ENCODE assay signal across 8 mouse cellular contexts in the genomic region with DNA sequence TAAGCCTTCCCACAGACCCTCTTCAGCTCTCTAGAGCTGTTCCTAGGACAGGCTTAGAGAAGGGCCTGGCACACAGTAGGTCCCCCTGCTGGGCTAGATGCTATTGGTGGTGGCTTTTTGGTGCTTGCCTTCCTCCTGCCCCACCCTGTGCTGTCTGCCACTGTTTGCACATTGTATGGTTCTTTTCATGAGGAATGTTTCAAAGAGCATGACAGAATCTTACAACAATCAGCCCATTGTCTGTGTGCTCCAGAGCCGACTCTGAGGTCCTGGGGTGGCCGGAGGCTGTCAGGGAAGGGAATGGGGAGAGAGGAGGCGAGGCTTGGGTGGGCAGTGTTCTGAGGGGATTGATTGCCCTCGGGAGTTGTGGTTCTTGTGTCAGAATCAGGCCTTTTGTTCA. TPM values are rescaled to one million over a fixed set of nuclear protein-coding genes. Genes with fewer than 3 reads are reported as not detected.
DNase-seq lines count a peak whose midpoint lies in the region; ATAC-seq lines count a peak whose summit lies in the region.
"Had no signal": no experiment of that assay in that cellular context is flagged by ENCODE, and none has a peak within 500 bp of the region (broad histone marks: within the 10 kb centered on the region; RNA-seq: fewer than 3 reads in every experiment).

No protein-coding gene starts in this region.

- H3K4me2 ChIP-seq in midbrain, embryonic 15.5 days: no peak overlapping the region
- no peak overlapping the region for H3K4me2 ChIP-seq in embryonic facial prominence, embryonic 14.5 days (ENCODE audit: low read depth, low read length)
- no peak overlapping the region for H3K4me2 ChIP-seq in midbrain, embryonic 11.5 days
- H3K4me2 ChIP-seq: liver, embryonic 13.5 days had no signal

- peaks cover 22% of the 10 kb centered on the region for H3K27me3 ChIP-seq in midbrain, embryonic 10.5 days (ENCODE audit: low read depth, poor library complexity, severe bottlenecking)
- no peaks in the 10 kb centered on the region for H3K27me3 ChIP-seq in midbrain, embryonic 15.5 days (replicated peaks)
- H3K27me3 ChIP-seq in embryonic facial prominence, embryonic 14.5 days (replicated peaks; ENCODE audit: control insufficient read depth, insufficient read depth, low read length): no peaks in the 10 kb centered on the region
- no peaks in the 10 kb centered on the region for H3K27me3 ChIP-seq in midbrain, embryonic 11.5 days (ENCODE audit: control insufficient read depth, insufficient read depth, low read length)
- H3K27me3 ChIP-seq: liver, embryonic 13.5 days had no signal

- peaks cover 31% of the 10 kb centered on the region for H3K4me1 ChIP-seq in midbrain, embryonic 10.5 days
- H3K4me1 ChIP-seq in midbrain, embryonic 15.5 days: peaks cover 3% of the 10 kb centered on the region; the same call in 1 of the 2 replicates
- peaks cover 5% of the 10 kb centered on the region; the same call in 1 of the 2 replicates for H3K4me1 ChIP-seq in embryonic facial prominence, embryonic 14.5 days (ENCODE audit: control insufficient read depth, insufficient read depth, low read length)
- H3K4me1 ChIP-seq in midbrain, embryonic 11.5 days (ENCODE audit: control insufficient read depth, insufficient read depth, low read length): peaks cover 10% of the 10 kb centered on the region

- no peak for ATAC-seq in midbrain, embryonic 15.5 days (replicated peaks)
- peak; percentile 60 for ATAC-seq in embryonic facial prominence, embryonic 14.5 days (ENCODE audit: low read depth)
- peak; percentile 64 for ATAC-seq in midbrain, embryonic 11.5 days (ENCODE audit: low FRiP score)

- 24% methylated on average over 4 of the region's 4 CpGs for WGBS in midbrain, embryonic 10.5 days
- 10% methylated on average over 4 of the region's 4 CpGs for WGBS in midbrain, embryonic 15.5 days
- 28% methylated on average over 4 of the region's 4 CpGs for WGBS in embryonic facial prominence, embryonic 14.5 days
- 17% methylated on average over 4 of the region's 4 CpGs for WGBS in midbrain, embryonic 11.5 days

- no peaks in the 10 kb centered on the region for H3K9me3 ChIP-seq in midbrain, embryonic 10.5 days (replicated peaks)
- H3K9me3 ChIP-seq in midbrain, embryonic 15.5 days: no peaks in the 10 kb centered on the region
- no peaks in the 10 kb centered on the region for H3K9me3 ChIP-seq in embryonic facial prominence, embryonic 14.5 days (ENCODE audit: control insufficient read depth, low read length)
- no peaks in the 10 kb centered on the region for H3K9me3 ChIP-seq in midbrain, embryonic 11.5 days (ENCODE audit: control insufficient read depth, low read length)
- H3K9me3 ChIP-seq: liver, embryonic 13.5 days had no signal

- H3K4me3 ChIP-seq in midbrain, embryonic 10.5 days: no peak overlapping the region
- H3K4me3 ChIP-seq in midbrain, embryonic 15.5 days: no peak overlapping the region
- H3K4me3 ChIP-seq in embryonic facial prominence, embryonic 14.5 days (ENCODE audit: low read depth, low read length): no peak overlapping the region
- no peak overlapping the region for H3K4me3 ChIP-seq in midbrain, embryonic 11.5 days (ENCODE audit: low read depth, low read length)
- H3K4me3 ChIP-seq: liver, embryonic 13.5 days had no signal

- H3K36me3 ChIP-seq in midbrain, embryonic 10.5 days: peaks cover 90% of the 10 kb centered on the region
- H3K36me3 ChIP-seq in midbrain, embryonic 15.5 days (replicated peaks): peaks cover 46% of the 10 kb centered on the region
- peaks cover 68% of the 10 kb centered on the region for H3K36me3 ChIP-seq in embryonic facial prominence, embryonic 14.5 days (ENCODE audit: control insufficient read depth, insufficient read depth, low read length)
- H3K36me3 ChIP-seq in midbrain, embryonic 11.5 days (ENCODE audit: control insufficient read depth, insufficient read depth, low read length): peaks cover 23% of the 10 kb centered on the region

- DNase-seq in midbrain, embryonic 10.5 days (ENCODE audit: low spot score): peak; percentile 40
- peak; percentile 68 for DNase-seq in embryonic facial prominence, embryonic 14.5 days (ENCODE audit: low spot score)
- DNase-seq in midbrain, embryonic 11.5 days (ENCODE audit: low spot score, missing footprints): no peak
- DNase-seq in adipocyte (ENCODE audit: low spot score): no peak
- no peak for DNase-seq in heart, adult 11 months
- no peak for DNase-seq in right cerebral cortex, postnatal 10 days (ENCODE audit: low spot score in 2 of 2)
- DNase-seq: liver, embryonic 13.5 days had no signal

- 0 out of 2 replicates have a peak overlapping the region, but pooled peaks have one; percentile 1 for H3K27ac ChIP-seq in midbrain, embryonic 10.5 days (replicated peaks)
- H3K27ac ChIP-seq in midbrain, embryonic 15.5 days: no peak overlapping the region
- peak overlapping the region; percentile 63; the same call in 1 of the 2 replicates for H3K27ac ChIP-seq in embryonic facial prominence, embryonic 14.5 days (replicated peaks; ENCODE audit: low read depth, low read length)
- no peak overlapping the region for H3K27ac ChIP-seq in midbrain, embryonic 11.5 days (ENCODE audit: low read depth, low read length)
- H3K27ac ChIP-seq: liver, embryonic 13.5 days had no signal

- no peak overlapping the region for H3K9ac ChIP-seq in midbrain, embryonic 15.5 days
- no peak overlapping the region for H3K9ac ChIP-seq in embryonic facial prominence, embryonic 14.5 days (ENCODE audit: low read depth, low read length)
- no peak overlapping the region for H3K9ac ChIP-seq in midbrain, embryonic 11.5 days (ENCODE audit: low read length)
- H3K9ac ChIP-seq: liver, embryonic 13.5 days had no signal

RNA-seq across cellular contexts. Expression of a gene that starts 18.1 kb away (rescaled TPM):
- 0.63 and 0.67 TPM in 2 replicates for polyA plus RNA-seq in midbrain, embryonic 10.5 days (2016; fragmentation: Nextera tagmentation; extraction: Ambion mirVana)
- 0.79 and 0.94 TPM in 2 replicates for polyA plus RNA-seq in midbrain, embryonic 15.5 days (2015; fragmentation: Nextera tagmentation; extraction: Ambion mirVana)
- polyA plus RNA-seq in embryonic facial prominence, embryonic 14.5 days (2014; fragmentation: Nextera tagmentation; extraction: Ambion mirVana): 10.7 and 11.0 TPM in 2 replicates
- polyA plus RNA-seq in midbrain, embryonic 11.5 days (2014; fragmentation: Nextera tagmentation; extraction: Ambion mirVana): 0.23 and 0.25 TPM in 2 replicates

RNA-seq across cellular contexts. Expression of a gene that starts 23.2 kb away (rescaled TPM):
- 30.6 and 31.8 TPM in 2 replicates for polyA plus RNA-seq in midbrain, embryonic 10.5 days (2016; fragmentation: Nextera tagmentation; extraction: Ambion mirVana)
- 22.4 and 25.7 TPM in 2 replicates for polyA plus RNA-seq in midbrain, embryonic 15.5 days (2015; fragmentation: Nextera tagmentation; extraction: Ambion mirVana)
- polyA plus RNA-seq in embryonic facial prominence, embryonic 14.5 days (2014; fragmentation: Nextera tagmentation; extraction: Ambion mirVana): 13.3 TPM in 2 replicates
- polyA plus RNA-seq in midbrain, embryonic 11.5 days (2014; fragmentation: Nextera tagmentation; extraction: Ambion mirVana): 16.1 and 18.4 TPM in 2 replicates

RNA-seq across cellular contexts. Expression of a gene that starts 23.4 kb away (rescaled TPM):
- polyA plus RNA-seq in midbrain, embryonic 10.5 days (2016; fragmentation: Nextera tagmentation; extraction: Ambion mirVana): 51.9 and 52.1 TPM in 2 replicates
- 52.1 and 53.1 TPM in 2 replicates for polyA plus RNA-seq in midbrain, embryonic 15.5 days (2015; fragmentation: Nextera tagmentation; extraction: Ambion mirVana)
- polyA plus RNA-seq in embryonic facial prominence, embryonic 14.5 days (2014; fragmentation: Nextera tagmentation; extraction: Ambion mirVana): 30.2 and 36.6 TPM in 2 replicates
- 58.3 and 61.5 TPM in 2 replicates for polyA plus RNA-seq in midbrain, embryonic 11.5 days (2014; fragmentation: Nextera tagmentation; extraction: Ambion mirVana)

RNA-seq across cellular contexts. Expression of a gene that starts 44.6 kb away (rescaled TPM):
- 1.00 and 1.3 TPM in 2 replicates for polyA plus RNA-seq in midbrain, embryonic 10.5 days (2016; fragmentation: Nextera tagmentation; extraction: Ambion mirVana)
- polyA plus RNA-seq in midbrain, embryonic 15.5 days (2015; fragmentation: Nextera tagmentation; extraction: Ambion mirVana): 1.0 and 1.1 TPM in 2 replicates
- 0.71 and 1.4 TPM in 2 replicates for polyA plus RNA-seq in embryonic facial prominence, embryonic 14.5 days (2014; fragmentation: Nextera tagmentation; extraction: Ambion mirVana)
- polyA plus RNA-seq in midbrain, embryonic 11.5 days (2014; fragmentation: Nextera tagmentation; extraction: Ambion mirVana): 0.46 TPM in 1 of 2 replicates, not detected in the other

RNA-seq across cellular contexts. Expression of a gene that starts 56.1 kb away (rescaled TPM):
- polyA plus RNA-seq in midbrain, embryonic 10.5 days (2016; fragmentation: Nextera tagmentation; extraction: Ambion mirVana): 161 and 210 TPM in 2 replicates
- 53.2 and 58.5 TPM in 2 replicates for polyA plus RNA-seq in midbrain, embryonic 15.5 days (2015; fragmentation: Nextera tagmentation; extraction: Ambion mirVana)
- 140 and 164 TPM in 2 replicates for polyA plus RNA-seq in embryonic facial prominence, embryonic 14.5 days (2014; fragmentation: Nextera tagmentation; extraction: Ambion mirVana)
- 82.5 and 93.4 TPM in 2 replicates for polyA plus RNA-seq in midbrain, embryonic 11.5 days (2014; fragmentation: Nextera tagmentation; extraction: Ambion mirVana)

Comparison
In these comparisons a context has a peak if more than half of its experiments do, and no peak if none do; other contexts are left out.
1. DNase-seq: peak in midbrain, embryonic 10.5 days (single experiment) and embryonic facial prominence, embryonic 14.5 days (single experiment); none in midbrain, embryonic 11.5 days (single experiment), adipocyte (single experiment), heart, adult 11 months (single experiment) and right cerebral cortex, postnatal 10 days (0 of 2).
2. H3K27ac ChIP-seq: peak in midbrain, embryonic 10.5 days (single experiment) and embryonic facial prominence, embryonic 14.5 days (single experiment); none in midbrain, embryonic 15.5 days (single experiment) and midbrain, embryonic 11.5 days (single experiment).